Mouse (Mus musculus): ENCODE results near the gene Dmap1.

Dmap1 gene

DNA sequence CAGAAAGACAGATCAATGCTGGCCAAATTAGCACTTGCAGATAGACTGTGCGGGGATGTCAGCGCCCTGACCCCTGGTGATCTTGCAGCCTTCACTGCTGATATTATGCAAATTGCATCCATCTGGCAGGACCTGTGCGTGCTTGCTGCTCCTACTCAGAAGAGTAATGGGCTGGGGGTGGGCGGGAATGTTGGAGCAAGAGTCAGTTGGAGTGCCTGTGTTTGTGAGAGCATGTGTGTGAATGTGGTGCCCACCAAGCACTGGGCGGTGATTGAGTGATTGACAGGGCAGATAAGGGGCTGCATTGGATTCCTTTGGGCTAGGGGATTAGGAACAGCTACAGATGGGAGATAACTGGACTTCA is 26.6 kb downstream of the Dmap1 start:
- no peak for DNase-seq

GRCm38 (mm10) chr4:117654703-117655499 is 27.2 kb downstream of the Dmap1 start:
- peak; percentile 40 to 53 for DNase-seq

- peak in 1 of 2 experiments; percentile 39 for DNase-seq
These were observed 27.9 kb downstream of the Dmap1 start for GRCm38 (mm10) chr4:117654016-117654702.

DNA sequence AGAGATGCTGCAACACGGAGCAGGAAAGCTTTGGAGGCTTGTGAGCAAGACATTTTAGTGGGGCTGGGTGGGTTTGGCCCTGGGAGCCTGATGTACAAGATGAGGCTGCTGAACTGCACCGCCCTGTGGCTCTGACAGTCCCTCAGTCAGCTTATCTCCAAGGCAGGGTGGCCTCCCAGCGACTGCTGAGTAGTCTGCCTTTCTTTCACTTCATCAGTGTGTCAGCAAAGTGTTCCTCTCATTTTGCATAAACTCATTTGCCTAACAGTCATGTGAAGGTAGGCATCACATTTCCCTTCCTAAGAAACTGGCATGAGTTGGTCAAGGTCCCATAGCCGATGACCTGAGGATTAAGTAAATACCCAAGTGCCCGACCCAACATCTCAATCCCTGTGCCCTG is 29.3 kb downstream of the Dmap1 start:
- DNase-seq = no peak

DNA sequence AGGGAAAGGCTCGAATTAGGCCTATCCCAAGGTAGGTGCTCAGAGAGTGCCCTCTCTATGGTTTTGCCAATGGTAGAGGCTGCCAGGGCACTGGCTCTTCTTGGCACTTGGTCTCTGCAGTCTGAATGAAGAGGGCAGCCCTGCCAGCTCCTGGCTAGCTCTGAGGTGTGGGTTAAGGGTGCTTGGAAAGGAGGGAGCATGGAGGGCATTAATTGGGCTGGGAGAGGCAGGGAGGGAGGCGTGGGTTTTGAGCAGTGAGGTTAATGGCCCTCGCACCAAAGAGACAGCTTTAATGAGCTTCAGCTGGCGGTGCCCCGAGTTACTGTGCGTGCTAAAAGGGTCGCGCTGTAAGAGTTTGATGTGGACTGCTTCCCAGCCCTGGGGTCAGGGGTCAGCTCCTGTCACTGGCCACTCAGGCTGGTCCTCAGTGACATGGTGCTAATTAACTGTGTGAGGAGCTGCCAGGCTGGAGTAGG is 30.4 kb downstream of the Dmap1 start:
- peak; percentile 53 to 63 for DNase-seq

DNA sequence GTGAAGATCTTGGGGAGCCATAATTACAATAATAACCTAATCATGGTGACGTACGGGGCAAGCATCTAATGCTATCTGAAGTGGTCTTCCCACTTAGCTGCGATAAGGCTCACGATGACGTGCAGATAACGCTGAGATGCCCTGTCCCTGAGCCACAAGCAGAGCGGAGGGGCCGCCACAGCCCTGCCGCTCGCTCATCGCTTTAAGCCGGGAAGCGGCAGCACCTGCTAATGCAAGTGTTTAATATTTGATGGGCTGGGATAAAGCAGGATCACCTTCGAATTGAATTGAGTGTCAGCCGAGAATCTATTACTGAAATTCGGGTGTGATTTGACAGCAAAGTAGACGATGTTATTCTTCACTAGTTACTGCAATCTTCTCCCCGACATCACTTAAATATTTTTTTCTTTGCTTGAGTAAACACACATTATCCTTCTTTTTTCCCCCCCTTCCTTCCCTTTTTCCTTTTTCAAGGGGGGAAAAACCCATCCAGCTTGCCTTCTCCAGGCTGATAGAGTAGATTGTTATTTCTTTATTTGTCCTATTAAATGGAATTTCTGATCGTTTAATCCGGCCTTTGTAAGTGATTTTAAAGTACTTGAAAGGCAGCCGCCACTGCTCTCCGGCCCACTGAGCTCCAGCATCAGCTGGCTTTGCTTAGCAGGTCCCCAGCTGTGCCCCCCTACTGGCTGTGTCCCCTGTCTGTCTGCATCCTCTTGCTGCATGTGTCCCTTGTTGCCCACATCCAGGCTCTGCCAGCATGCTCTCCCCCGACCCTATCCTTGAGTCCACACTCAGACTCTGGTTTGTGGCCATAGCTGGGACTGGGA is 34.9 kb downstream of the Dmap1 start:
- DNase-seq = peak; percentile 31 to 32

DNA sequence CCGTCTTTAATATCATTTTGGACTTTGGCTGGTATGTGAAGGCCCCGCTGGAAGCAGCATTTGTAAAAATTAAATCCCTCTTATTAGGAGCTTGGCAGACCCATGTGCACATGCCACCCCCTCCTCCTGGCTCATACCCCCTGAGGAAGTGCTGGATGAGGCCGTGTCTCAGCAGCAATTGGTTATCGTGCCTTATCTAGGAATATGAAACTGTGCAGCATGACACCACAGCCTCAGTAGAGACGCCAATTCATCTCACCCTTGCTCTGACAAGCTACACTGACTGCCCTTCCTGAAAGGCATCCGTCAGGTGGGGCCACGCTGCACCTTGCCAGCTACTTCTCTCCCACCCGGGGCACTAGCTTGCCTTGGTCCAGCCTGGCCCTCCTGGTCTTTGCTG is 35.6 kb downstream of the Dmap1 start:
- peak; percentile 31 to 32 for DNase-seq

DNA sequence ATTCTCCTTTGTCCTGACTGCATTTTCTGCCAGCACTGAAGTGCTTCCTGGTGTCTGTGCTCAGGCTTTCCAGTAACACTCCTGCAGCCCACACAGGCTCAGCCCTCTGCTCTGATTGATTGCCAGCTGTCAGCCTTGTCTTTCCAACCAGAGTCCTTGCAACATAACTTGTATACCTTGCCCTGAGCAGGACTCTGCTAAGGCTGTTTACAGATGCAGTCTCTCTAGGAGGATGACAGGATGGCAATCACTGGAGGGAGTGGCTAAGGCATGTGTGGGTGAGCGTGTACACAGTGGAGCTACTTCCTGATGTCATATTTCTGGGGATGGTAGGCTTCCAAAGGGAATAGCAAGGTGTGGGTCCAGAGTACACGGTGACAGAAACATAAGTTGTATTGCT is 36.2 kb downstream of the Dmap1 start:
- DNase-seq = peak; percentile 30 to 47

- peak; percentile 88 to 93 for DNase-seq
These were observed 37.0 kb downstream of the Dmap1 start for GRCm38 (mm10) chr4:117645031-117645435.

GRCm38 (mm10) chr4:117641804-117642203 is 40.3 kb downstream of the Dmap1 start:
- DNase-seq = no peak

DNA sequence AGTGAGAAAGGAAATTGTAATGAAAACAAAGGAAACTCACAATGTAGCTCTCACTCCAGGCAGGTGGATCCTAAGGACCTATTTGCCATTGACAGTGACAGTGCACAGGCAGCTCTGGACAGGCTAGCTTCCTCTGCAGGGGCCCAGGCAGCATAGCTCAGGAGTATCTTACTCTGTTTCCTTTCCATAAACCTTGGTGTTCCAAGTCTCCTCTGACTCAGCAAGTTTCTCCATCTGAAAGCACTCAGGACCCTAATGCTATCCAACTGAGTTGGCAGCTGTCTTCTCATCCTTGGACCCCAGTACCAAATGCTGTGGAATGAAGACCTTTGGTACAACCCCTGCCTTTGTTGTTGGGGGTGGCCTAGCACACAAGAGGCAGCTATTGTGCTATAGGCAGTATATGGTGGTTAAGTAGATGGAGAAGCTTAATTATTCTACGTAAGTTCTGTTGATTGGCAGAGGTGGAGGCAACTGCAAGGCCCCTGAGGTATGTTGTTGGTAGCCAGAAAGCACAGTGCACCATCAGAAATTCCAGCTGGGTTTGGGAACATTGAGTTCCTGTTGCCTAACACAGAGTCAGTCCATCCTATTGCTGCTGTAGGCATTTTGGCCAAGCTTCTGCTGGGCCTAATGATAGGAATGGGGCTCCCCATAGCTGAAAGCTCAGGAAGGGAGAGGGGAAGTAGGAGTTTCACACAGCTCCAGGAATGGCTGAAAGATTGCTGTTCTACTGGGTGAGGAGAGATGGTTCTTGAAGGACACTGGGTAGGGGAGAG is 41.0 kb downstream of the Dmap1 start:
- no peak for DNase-seq

- no peak for DNase-seq
These were observed 45.0 kb downstream of the Dmap1 start for GRCm38 (mm10) chr4:117636891-117637613.

DNA sequence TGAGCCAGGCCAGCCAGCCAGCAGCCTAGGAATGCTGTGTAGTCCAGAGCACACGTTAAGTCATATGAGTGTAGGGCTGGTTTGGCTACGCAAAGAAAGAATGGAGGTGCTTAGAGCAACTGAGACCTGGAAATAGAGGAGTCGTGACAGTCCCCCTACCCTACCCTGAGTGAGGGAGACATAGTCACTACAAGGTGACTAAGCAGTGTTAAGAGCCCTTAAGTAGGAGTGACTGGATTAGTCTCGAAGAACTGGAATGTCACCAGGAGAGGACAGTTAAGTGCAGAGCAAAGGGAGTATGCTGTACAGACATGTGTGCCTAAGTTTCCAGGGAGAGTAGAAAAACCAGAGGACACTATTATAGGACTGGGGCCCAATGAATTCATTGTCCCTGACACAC is 45.9 kb downstream of the Dmap1 start:
- no peak for DNase-seq

GRCm38 (mm10) chr4:117634642-117635041 is 47.4 kb downstream of the Dmap1 start:
- DNase-seq = no peak

DNA sequence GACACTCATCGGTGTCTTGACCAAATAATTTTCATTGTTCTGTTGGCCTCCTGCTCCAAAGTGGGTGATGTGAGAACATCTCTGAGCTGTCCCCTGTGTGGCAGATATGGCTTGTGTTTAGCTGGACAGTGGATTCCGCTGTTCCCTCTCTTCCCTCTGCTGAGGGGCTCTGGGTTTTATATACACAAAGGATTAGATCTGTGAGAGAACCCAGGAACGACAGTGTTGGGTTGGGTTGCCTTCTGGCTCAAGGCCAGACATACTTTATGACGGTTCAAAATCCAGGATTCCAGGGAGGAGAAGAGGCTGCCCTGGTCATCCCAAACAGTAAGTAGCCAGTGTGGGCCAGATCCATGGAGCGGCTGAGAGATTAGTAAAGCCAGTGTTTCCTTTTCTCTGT is 48.5 kb downstream of the Dmap1 start:
- no peak for DNase-seq

DNA sequence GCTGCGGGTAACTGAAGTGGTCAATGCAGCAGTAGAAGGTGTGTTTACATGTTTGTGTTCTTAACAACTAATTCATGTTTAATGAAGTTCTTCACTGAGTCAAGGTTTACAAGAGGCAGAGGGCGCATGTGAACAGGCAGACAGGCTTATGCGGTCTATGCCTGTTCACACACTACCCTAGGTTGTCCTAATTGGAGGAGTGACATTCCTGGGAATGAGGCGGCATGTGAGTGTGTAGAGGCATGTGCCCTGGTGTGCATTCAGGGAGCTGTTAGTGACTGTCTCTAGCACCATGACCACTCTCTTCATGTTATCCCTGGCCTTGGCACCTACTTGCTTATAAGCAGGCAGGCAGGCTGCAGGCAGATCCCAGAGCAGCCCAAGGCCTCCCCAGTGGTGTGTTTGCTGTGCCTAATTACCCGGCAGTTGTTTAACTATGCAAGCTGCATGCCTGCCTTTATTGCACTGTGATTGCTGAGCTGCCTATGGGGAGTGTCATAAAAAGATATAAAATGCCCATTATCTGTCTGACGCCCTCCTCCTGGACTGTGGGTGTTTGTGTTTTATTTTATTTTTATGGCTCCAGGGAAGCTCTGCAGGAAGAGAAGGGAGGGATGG is 51.9 kb downstream of the Dmap1 start:
- no peak for DNase-seq

DNA sequence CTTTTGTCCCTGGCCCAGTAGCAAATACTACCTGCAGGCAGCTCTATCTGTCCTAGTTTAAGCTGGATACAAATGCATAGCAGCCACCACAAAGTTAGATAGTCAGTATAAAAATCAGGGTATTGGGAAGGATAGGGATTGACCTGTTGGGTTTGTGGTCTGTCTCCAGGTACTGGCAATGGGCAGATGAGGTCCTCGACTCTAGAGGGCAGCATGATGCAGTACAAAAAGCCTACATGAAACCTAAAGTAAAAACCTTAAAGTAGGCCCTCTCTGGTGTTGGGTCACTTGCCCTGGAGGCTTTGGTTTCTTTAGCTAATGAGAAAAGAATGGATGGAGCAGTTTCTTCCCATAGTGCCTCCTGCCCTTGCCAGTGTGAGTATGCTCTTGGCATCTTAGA is 53.6 kb downstream of the Dmap1 start:
- DNase-seq = peak in 1 of 2 experiments; percentile 35

Measured in cerebellum, postnatal 25 days (tissue).